Mouse (Mus musculus): Measurements from ENCODE around the gene Stip1. TPM values are rescaled to one million over a fixed set of nuclear protein-coding genes. Genes with fewer than 3 reads are reported as not detected.
"Not testable (repeated sequence)": the region's sequence is repeated elsewhere in the genome, so short reads cannot be mapped to it uniquely, and the experiment has no call there.

Stip1 gene
- 267 and 269 TPM in 2 replicates for polyA plus RNA-seq (2016; fragmentation: Nextera tagmentation; extraction: Ambion mirVana)

DNA sequence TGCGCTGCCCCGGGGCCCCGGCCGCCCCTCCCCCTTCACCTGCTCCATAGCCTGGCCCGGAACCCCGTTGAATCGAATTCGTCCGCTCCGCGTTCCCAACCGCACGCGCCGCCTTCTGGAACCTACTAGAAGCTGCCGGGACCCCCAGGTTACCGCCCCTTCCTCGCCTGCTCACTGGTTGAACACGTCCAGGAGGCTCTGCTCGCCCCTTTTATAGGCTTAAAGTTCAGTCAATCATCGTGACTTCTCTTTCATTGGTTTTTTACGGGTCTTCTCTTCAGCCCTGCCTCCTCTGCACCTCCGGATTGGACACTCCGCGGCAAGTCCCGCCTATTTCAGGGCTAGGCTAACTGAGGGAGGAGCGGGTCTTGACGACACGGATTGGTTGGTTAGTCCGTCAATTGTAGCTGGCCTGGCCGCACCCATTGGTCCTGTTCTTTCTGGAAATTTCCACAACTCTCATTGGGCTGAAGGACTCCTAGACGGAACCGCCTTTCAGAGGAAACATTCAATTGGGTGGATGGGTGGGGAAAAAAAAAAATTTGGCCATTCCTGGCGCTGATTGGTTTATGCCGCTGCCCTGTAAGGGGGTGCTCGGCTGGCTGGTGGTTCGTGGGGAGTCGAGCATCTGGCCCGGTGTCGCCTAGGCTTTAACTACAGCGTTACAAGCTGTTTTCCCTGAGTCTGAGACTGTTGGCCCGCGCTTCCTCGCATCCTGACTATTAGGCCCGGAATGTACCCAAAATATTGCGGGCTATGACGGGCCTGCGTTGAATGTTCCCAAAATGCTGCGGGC, at the start of gene Stip1:
Gene Stip1, minus strand, starts transcription at position 127 of the 796 bp plus-strand sequence.
- Histone ChIP-seq H3K27me3 (no peaks in the 10 kb centered on the region), H3K9ac (peak within 1 kb of the TSS; percentile 96), H3K9me3 (replicated peaks) (no peaks in the 10 kb centered on the region), H3K36me3 (peaks cover 6% of the 10 kb centered on the region; the same call in 1 of the 2 replicates), H3K27ac (peak within 1 kb of the TSS; percentile 91), H3K4me2 (replicated peaks) (peak within 1 kb of the TSS; percentile 61), H3K4me3 (peak within 1 kb of the TSS; percentile 94), H3K4me1 (peaks cover 27% of the 10 kb centered on the region)
- under 1% methylated on average over 48 of the region's 49 CpGs for WGBS
- peak; percentile 99 for ATAC-seq (ENCODE audit: low FRiP score)

DNA sequence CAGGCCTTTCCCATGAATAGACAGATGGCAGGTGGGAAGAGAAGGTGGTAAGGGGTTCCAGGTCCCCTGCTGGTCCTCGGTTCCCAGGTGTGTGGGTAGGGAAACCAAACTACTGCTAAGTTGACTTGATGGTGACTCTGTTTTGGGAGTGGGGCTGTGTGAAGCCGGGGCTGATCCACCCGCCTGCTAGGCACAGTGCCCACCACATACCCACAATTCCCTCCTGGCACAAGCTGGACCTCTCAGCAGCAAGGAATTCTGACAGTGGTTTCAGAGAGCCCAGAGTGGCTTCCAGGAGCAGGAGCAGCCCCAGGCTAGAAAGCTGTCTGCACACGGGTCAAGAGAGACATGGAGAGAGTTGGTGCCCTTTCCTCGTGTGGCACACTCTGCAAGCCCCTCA, 49.3 kb upstream of the Stip1 start:
- H3K4me1 ChIP-seq, result peaks cover 77% of the 10 kb centered on the region
- peaks cover 38% of the 10 kb centered on the region for H3K27me3 ChIP-seq
- H3K9me3 ChIP-seq (replicated peaks), result no peaks in the 10 kb centered on the region
- no peak overlapping the region for H3K4me3 ChIP-seq
- no peak overlapping the region for H3K9ac ChIP-seq
- no peak overlapping the region for H3K27ac ChIP-seq
- 60% methylated on average over 5 of the region's 5 CpGs for WGBS
- no peak for ATAC-seq (ENCODE audit: low FRiP score)
- H3K36me3 ChIP-seq, result no peaks in the 10 kb centered on the region
- no peak overlapping the region for H3K4me2 ChIP-seq (replicated peaks)

DNA sequence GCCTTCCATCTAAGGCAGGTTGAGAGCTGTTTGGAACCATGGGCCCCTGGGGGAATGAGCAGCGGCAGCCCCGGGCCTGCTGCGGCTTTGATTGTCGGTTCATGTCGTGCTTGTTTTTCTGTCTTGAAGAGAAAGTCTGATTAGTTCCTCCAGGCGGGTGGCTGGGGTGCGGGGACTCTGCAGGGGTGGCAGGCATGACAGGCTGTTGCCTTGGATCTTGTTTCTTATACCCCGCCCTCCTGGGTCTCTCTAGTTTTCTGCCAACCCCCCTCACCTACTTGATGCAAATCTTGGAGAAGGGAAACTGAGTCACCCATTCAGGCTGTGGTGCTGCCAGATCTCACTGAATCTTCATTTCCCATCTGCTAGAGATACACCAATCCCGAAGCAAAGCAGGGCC, 48.8 kb upstream of the Stip1 start:
- no peaks in the 10 kb centered on the region for H3K9me3 ChIP-seq (replicated peaks)
- no peaks in the 10 kb centered on the region for H3K36me3 ChIP-seq
- ATAC-seq (ENCODE audit: low FRiP score), result no peak
- peaks cover 77% of the 10 kb centered on the region for H3K4me1 ChIP-seq
- H3K27ac ChIP-seq, result no peak overlapping the region
- WGBS, result 9% methylated on average over 9 of the region's 9 CpGs
- peaks cover 38% of the 10 kb centered on the region for H3K27me3 ChIP-seq
- H3K4me2 ChIP-seq (replicated peaks), result no peak overlapping the region
- no peak overlapping the region for H3K4me3 ChIP-seq
- no peak overlapping the region for H3K9ac ChIP-seq

DNA sequence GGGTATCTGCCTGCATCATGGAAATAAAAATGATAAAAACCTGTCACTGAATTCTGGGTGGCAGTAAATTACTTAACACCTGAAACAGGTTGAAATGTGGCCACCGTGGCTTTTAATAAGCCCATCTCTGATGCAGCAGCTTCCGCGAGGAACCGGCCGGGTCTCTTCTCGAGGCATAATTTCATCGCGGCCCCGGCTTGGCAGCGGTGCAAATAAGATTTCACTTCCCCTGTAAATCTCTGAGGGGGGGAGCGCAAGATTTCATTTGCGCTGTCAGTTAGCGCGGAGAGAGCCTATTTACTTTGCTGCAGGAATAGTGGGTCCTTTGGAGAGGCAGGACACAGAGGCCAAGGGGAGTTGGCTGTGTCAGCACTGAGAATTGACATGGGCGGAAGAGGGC, 45.0 kb upstream of the Stip1 start:
- Histone ChIP-seq H3K4me2 (replicated peaks) (no peak overlapping the region), H3K4me3 (no peak overlapping the region), H3K27me3 (peaks cover 33% of the 10 kb centered on the region), H3K4me1 (peaks cover 52% of the 10 kb centered on the region), H3K9ac (no peak overlapping the region), H3K27ac (no peak overlapping the region), H3K36me3 (no peaks in the 10 kb centered on the region), H3K9me3 (replicated peaks) (no peaks in the 10 kb centered on the region)
- WGBS, result 48% methylated on average over 15 of the region's 15 CpGs
- no peak for ATAC-seq (ENCODE audit: low FRiP score)

DNA sequence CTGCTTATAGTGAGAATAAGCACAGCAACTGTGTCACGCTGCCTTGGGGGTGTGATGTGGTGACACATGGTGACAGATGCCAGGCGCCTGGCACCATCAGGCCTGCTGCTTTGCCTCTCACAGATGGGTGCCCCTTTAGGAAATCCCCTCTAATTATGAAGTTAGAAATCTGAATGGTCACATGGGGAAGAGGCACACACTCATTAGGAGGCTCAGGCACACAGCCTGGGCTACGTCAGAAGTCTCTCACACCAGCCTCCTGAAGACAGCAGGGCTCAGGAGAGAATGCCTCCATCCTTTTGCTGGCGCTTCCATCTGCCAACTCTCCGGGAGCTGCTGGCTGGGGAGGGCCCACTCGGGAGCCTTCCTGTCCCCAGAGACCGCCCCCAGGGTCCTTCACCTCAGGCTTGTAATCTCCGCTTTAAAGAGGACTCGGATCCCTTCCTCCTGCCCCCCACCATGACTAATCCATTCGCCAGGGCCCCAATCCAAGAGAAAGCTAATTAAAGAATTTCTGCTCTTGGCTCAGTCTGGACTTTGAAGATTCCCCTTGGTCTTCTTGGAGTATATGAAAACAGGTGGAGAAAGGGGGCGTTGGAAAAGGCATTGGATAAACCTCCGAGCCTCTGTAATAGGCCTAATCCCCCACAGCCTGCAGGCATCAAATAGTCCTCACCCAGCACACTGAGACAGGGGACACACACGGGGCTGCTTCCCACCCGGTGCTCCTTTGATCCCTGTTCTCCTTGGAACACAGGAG, 43.4 kb upstream of the Stip1 start:
- H3K9ac ChIP-seq, result no peak overlapping the region
- peaks cover 48% of the 10 kb centered on the region for H3K4me1 ChIP-seq
- H3K27me3 ChIP-seq, result peaks cover 34% of the 10 kb centered on the region
- no peak overlapping the region for H3K4me2 ChIP-seq (replicated peaks)
- ATAC-seq (ENCODE audit: low FRiP score), result peak; percentile 68
- no peaks in the 10 kb centered on the region for H3K36me3 ChIP-seq
- 26% methylated on average over 14 of the region's 14 CpGs for WGBS
- no peak overlapping the region for H3K27ac ChIP-seq
- no peaks in the 10 kb centered on the region for H3K9me3 ChIP-seq (replicated peaks)
- H3K4me3 ChIP-seq, result no peak overlapping the region

DNA sequence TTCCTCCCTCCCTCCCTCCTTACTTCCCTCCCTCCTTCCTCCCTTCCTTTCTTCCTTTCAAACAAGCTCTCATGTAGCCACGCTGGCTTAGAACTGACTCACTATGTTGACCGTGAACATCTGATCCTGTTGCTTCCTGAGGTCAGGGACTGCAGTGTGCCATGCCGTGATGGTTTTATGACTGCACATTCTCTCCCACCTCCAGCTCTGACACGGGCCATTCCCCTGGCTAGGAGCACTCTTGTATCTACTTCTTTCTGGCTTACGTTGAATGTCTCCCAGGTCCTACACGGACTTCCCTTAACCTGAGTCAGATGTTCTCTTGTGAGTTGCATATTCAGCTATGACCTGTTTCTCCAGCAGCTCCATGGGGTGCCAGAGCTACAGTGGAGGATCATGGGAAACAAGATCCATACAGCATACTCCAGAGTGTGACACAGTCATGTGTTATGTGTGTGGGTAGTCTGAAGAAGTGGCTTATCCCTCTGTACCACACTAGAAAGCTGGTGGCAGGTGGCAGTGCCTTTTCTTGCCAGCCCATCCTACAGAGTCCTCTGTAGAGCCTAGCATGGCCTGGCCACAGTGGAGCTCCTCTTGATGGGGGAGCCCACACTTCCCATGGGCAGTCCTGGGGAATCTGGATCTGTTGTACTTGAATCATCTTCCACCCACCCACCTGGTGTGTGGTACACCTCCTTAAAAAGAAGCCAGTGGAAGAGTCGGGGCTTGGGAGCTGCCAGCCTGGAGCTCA, 41.9 kb upstream of the Stip1 start:
- peaks cover 26% of the 10 kb centered on the region for H3K27me3 ChIP-seq
- WGBS, result 74% methylated on average over 7 of the region's 7 CpGs
- no peaks in the 10 kb centered on the region for H3K9me3 ChIP-seq (replicated peaks)
- ATAC-seq (ENCODE audit: low FRiP score), result no peak
- no peak overlapping the region for H3K4me3 ChIP-seq
- no peak overlapping the region for H3K4me2 ChIP-seq (replicated peaks)
- H3K27ac ChIP-seq, result no peak overlapping the region
- H3K4me1 ChIP-seq, result peaks cover 44% of the 10 kb centered on the region
- no peak overlapping the region for H3K9ac ChIP-seq
- H3K36me3 ChIP-seq, result no peaks in the 10 kb centered on the region

DNA sequence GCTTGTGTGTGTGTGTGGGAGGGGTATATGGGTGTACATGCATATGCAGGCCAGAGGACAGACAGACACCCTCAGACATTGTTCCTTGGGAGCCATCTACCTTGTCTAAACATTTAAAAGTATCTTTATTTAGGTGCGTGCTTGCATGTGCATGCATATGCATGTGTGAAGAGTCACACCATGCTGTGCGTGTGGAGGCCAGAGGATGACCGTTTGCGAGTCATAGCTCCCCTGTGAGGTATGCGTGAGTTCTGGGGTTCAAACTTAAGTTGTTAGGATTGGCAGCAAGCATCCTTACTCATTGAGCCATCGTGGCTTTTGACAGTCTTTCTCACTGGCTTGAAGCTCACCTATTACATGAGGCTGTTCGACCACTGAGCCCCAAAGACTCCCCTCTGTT, 38.5 kb upstream of the Stip1 start:
- Histone ChIP-seq H3K9me3 (replicated peaks) (no peaks in the 10 kb centered on the region), H3K27me3 (peaks cover 24% of the 10 kb centered on the region), H3K4me3 (no peak overlapping the region), H3K9ac (no peak overlapping the region), H3K4me2 (replicated peaks) (no peak overlapping the region), H3K4me1 (peaks cover 31% of the 10 kb centered on the region), H3K36me3 (no peaks in the 10 kb centered on the region), H3K27ac (no peak overlapping the region)
- 83% methylated on average over 7 of the region's 7 CpGs for WGBS
- no peak for ATAC-seq (ENCODE audit: low FRiP score)

DNA sequence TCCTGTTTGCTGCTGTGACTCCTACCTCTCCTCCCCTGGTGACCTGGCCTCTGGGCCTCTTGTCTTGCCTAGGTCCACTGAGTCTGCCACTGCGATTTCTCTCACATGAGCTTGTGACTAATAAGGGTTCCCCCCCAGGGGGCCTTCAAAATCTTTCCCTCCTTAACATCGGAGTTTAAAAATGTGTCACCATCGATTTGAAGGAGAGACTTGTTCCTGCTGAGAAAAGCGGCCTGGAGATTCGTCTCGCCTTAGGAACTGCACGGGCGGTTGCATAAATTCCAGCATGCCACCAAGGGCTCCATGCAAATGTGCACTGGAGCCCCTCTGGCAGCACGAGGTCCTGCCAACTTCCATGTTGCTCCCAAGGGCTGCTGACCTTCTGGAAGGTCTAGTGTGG, 37.9 kb upstream of the Stip1 start:
- H3K36me3 ChIP-seq, result no peaks in the 10 kb centered on the region
- H3K27me3 ChIP-seq, result peaks cover 30% of the 10 kb centered on the region
- H3K9ac ChIP-seq, result no peak overlapping the region
- peaks cover 31% of the 10 kb centered on the region for H3K4me1 ChIP-seq
- H3K4me3 ChIP-seq, result no peak overlapping the region
- H3K9me3 ChIP-seq (replicated peaks), result no peaks in the 10 kb centered on the region
- no peak for ATAC-seq (ENCODE audit: low FRiP score)
- no peak overlapping the region for H3K4me2 ChIP-seq (replicated peaks)
- WGBS, result 37% methylated on average over 9 of the region's 9 CpGs
- H3K27ac ChIP-seq, result no peak overlapping the region

DNA sequence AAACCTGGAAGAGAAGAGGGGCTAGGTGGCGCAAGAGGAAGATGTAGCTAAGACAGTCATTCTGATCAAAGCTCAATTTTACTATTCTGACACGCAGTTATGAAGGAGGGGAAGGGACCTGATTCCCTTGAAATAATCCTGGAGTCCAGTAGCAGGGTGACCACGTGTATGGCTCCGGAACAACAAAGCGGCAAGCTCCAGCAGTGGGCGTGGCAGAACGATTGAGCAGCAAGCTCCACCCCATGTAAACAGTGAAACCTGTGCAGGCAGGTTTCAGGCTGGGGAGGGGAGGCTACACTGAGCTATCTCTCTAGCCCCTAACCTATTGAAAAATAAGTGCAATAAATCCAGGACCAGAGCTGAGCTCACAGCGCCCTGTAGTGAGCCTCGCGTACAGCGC, 35.6 kb upstream of the Stip1 start:
- Histone ChIP-seq H3K27me3 (peaks cover 46% of the 10 kb centered on the region), H3K4me1 (peaks cover 50% of the 10 kb centered on the region)

DNA sequence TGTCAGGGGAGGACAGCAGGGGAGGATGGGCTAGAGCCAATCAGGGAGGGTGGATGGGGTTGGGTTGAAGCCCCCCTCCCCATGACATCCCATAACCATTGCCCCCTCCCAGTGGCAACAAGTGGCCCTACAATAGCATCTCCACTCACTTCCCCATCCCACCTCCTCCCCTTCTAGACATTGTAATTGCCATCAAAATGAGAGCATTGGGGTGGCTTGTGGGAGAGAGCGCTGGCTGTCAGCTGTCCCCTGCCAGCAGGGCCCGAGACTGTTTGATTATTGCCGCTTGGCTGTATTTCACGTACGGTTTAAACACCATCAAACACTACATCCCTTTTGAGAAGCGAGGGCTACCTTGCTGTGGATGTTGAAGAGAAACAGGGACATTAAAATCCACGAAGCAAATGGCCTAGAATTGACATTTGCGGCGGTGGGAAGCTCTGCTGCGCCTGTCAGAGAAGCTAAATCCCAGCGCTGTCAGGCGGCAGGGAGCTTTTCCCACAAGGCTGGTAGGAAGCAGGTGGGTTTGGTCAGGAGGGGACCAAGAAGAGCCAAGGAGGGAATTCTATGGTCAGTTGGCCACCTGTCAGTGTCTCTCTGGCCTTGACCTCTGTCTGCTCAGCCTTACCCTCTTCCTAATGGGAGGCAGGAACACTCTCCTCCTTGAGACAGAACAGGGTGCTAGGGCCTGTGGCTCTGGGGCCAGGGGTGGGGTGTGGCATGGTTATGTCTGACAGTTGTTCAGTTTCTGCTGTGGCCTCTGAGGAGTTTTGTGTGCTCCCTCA, 34.4 kb upstream of the Stip1 start:
- H3K4me3 ChIP-seq, result no peak overlapping the region
- H3K36me3 ChIP-seq, result no peaks in the 10 kb centered on the region
- no peak overlapping the region; the same call in 1 of the 2 replicates for H3K27ac ChIP-seq
- no peaks in the 10 kb centered on the region for H3K9me3 ChIP-seq (replicated peaks)
- no peak overlapping the region for H3K4me2 ChIP-seq (replicated peaks)
- peaks cover 54% of the 10 kb centered on the region for H3K4me1 ChIP-seq
- WGBS, result 39% methylated on average over 12 of the region's 12 CpGs
- ATAC-seq (ENCODE audit: low FRiP score), result no peak
- H3K27me3 ChIP-seq, result peaks cover 42% of the 10 kb centered on the region
- H3K9ac ChIP-seq, result no peak overlapping the region

More for the DNA sequence above, 35.6 kb upstream of the Stip1 start:
- not testable (repeated sequence) for ATAC-seq (ENCODE audit: low FRiP score); H3K9ac ChIP-seq; H3K27ac ChIP-seq; H3K4me3 ChIP-seq; H3K36me3 ChIP-seq; H3K9me3 ChIP-seq (replicated peaks); H3K4me2 ChIP-seq (replicated peaks)
- 74% methylated on average over 11 of the region's 11 CpGs for WGBS

DNA sequence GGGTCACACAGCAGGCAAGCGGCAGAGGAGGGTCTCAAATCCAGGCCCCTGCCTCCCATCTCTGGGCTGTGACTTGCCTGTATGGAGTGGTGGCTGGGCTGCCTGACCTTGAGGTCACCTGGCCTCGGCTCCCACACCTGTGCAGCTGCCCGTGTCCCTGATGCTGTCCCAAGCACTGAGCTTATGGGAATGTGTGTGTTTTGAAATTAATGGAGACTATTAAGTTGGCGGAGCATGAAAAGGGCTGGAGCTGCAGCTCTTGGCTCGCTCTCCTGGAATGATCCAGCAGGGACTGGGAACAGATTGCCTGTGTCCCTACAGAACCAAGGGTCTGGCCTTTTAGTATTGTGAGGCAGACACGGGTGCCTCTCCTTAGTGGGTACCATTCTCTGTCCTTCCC, 32.5 kb upstream of the Stip1 start:
- no peak overlapping the region for H3K9ac ChIP-seq
- H3K27me3 ChIP-seq, result peaks cover 47% of the 10 kb centered on the region

More for the DNA sequence above, 32.5 kb upstream of the Stip1 start:
- Histone ChIP-seq H3K4me2 (replicated peaks) (no peak overlapping the region), H3K4me3 (no peak overlapping the region), H3K27ac (no peak overlapping the region), H3K9me3 (replicated peaks) (no peaks in the 10 kb centered on the region), H3K4me1 (peaks cover 66% of the 10 kb centered on the region), H3K36me3 (no peaks in the 10 kb centered on the region)
- 61% methylated on average over 6 of the region's 6 CpGs for WGBS
- no peak for ATAC-seq (ENCODE audit: low FRiP score)
